Mouse (Mus musculus): ENCODE measurements around the gene Ryr2. TPM values are rescaled to one million over a fixed set of nuclear protein-coding genes. Genes with fewer than 3 reads are reported as not detected.

The Ryr2 gene
- total RNA-seq, 2 experiments from 2014 or later: 170 to 177 TPM

DNA sequence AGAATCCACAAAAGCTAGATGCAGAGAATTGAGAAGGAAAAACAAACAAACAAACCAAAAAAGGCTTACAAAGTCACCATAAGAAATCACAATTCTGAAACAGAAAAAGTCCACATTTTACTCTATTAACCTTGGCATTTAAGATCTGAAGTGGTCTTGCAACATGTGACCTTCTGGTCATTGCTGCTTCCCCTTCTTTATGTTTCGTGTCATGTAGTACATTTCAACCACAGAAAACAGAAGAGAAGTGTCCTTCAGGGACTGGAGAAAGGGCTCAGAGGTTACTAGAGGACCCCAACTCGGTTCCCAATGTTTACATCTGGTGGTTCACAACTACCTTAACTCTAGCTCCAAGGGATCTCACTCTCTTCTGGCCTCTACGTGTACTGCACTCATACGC lies 59.7 kb downstream of the Ryr2 start:
- intact Hi-C loops (cut with DNase I): loop anchor here (5.0 kb wide), 1 partner anchor 35 kb away; no protein-coding TSS in a partner anchor
- no peak for DNase-seq (ENCODE audit: low spot score in 2 of 2)

DNA sequence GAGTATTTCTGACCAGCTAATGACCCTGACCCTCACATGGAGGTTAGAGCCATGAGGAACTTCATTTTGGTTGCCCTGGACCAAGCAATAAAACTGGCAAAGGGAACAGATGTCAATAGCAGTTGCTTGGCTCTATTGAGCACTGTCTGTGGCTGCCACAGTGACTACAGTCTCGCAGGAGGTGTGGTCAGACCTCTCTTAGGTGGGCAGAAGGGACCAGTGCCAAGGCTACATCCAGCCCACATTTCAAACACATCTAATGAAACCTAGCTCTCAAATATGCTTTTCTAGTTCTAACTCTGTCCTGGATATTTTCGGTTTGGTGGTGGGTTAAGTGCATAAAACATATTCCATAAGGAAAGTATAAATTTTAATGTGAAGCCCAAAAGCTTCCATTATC lies 62.0 kb downstream of the Ryr2 start:
- intact Hi-C loops (cut with DNase I): loop anchor here (5.0 kb wide), 1 partner anchor 32 kb away; no protein-coding TSS in a partner anchor
- DNase-seq (ENCODE audit: low spot score in 2 of 2): peak in 1 of 2 experiments; percentile 78

DNA sequence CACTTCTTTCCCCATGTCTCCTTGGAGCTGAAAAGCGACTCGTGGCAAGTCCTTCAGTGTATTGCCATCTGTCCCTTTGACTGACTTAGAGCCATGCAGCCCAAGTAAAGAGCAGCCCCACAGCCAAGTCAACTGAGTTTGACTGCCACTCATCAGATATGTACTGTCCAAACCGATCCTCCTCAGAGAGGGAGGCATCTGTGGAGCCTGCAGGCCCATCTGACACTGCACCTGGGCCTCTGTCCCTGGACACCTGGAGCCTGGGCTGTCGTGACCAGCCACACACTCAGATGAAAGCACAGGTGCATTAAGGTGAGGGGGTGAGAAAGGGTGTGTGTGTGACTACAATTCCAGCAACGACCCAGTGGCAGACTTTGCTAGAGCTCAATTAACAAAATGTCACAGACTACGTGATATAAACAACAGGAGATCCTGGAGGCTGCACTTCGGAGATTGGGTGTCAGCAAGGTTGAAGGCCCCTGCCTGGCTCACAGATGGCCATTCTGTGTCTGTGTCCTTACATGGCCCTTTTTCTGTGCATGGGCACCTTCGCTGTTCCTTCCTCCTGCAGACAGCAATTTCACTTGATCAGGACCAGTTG lies 63.8 kb downstream of the Ryr2 start:
- intact Hi-C loops (cut with DNase I): no loop called here
- DNase-seq (ENCODE audit: low spot score in 2 of 2): no peak

DNA sequence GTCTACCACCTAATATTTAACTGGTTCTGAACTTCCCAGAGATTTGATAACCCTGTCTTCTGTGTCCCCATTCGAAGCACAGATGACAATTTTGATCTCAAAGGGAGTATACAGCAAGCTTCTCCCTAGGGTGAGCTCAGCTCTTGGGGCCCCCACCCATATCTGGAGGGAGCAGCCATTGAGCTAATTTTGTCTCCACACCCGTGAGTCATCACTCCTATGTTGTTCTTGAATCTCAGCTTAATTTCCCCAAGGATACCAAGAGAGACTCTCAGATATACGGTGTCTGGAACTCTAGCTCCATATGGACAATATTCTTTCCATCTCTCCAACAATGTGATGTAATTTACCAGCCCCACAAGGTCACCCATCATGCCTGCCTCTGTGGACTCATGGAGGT lies 66.8 kb downstream of the Ryr2 start:
- DNase-seq (ENCODE audit: low spot score in 2 of 2): peak in 1 of 2 experiments; percentile 90
- intact Hi-C loops (cut with DNase I): no loop called here

DNA sequence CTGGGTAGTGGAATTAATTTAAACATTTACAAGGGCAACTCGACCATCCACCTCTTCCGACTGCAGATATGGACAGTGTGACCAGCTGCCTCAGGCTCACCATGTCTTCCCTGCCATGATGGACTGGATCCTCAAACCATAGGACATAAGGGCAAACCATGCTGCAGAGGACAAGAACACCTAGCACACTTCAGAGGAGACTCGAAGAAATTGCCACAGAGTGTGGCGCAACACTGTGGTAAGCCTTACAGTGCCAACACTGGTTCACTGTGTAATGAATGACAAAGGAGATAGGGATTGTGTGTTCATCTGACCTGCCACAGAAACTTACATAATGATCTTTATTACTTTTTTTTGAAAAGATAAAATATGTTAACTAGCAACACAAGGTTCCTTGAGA lies 68.1 kb downstream of the Ryr2 start:
- no peak for DNase-seq (ENCODE audit: low spot score in 2 of 2)
- intact Hi-C loops (cut with DNase I): no loop called here

DNA sequence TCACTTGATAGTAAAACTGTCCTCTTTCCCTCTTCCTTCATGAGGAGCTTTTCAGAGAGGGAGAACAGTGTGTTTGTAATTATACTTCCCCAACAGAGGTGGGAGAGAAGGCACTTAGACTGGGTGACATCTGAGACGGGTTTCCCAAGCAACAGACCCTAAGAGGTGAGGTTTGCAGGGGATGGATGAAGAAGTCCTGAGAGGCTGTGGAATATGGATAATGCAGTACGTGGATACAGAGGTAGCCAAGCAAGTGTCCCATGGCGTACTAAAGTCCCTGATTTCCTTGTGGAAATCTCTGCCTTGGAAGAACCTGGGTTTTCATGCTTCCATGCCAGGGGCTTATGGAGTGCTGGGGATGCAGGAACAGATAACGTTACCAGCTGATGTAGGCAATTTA lies 69.5 kb downstream of the Ryr2 start:
- intact Hi-C loops (cut with DNase I): no loop called here

DNA sequence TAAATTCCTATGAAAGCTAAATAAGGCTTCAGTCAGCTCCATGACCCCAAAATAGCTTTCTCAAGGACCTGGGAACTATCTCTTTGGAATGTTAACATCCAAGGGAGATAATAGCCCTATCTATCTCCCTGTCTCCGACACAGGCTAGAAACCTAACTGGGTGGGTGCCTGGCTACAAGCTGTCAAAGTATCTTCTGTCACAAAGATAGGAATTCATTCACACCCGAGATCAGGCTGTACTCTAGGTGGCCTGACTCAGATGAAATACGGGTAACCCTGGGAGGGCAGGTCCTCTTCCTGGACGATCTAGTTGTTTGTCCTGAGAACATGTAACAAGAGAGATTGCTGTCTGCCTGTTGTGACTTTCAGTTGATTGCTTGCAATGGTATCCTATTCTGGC lies 69.9 kb downstream of the Ryr2 start:
- no peak for DNase-seq (ENCODE audit: low spot score in 2 of 2)
- intact Hi-C loops (cut with DNase I): no loop called here

More for the DNA sequence above, 69.5 kb downstream of the Ryr2 start:
- DNase-seq (ENCODE audit: low spot score in 2 of 2): no peak

DNA sequence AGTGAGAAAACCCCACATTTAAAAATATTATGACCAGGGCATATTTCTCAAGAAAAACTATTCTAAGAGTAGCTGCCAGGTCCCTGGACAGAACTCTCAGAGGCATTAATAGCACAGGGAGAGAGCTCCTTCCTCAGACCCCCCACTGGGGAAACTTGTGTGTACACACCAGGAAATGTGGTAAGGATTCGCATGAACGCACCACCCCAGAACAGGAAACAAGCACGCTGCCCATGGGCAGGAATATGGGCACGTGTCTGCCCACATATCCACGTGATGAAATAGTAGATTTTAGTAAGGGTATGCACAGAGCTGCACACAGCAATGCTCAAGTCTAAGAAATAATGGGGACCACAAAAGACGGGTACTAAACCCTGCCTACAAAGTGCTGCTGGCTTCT lies 72.8 kb downstream of the Ryr2 start:
- intact Hi-C loops (cut with DNase I): no loop called here
- DNase-seq (ENCODE audit: low spot score in 2 of 2): no peak

DNA sequence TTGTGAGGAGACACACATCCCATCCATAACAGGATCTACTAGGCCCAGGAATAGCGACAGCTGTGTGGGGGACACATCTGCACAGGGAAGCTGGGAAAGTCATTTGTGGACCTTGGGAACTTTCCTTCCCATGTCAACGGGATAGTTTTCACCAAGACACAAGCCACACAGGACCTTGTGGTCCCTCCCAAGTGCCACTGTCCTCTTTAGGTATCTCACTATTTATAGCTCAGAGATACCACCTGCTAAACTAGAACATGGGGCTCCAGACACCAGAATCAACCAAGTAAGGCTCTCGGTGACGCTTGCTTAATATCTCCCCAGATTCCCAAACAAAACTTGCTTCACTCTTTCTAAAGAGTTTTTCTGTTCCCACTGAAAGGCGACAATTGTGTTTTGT lies 73.5 kb downstream of the Ryr2 start:
- DNase-seq (ENCODE audit: low spot score in 2 of 2): no peak
- intact Hi-C loops (cut with DNase I): no loop called here

DNA sequence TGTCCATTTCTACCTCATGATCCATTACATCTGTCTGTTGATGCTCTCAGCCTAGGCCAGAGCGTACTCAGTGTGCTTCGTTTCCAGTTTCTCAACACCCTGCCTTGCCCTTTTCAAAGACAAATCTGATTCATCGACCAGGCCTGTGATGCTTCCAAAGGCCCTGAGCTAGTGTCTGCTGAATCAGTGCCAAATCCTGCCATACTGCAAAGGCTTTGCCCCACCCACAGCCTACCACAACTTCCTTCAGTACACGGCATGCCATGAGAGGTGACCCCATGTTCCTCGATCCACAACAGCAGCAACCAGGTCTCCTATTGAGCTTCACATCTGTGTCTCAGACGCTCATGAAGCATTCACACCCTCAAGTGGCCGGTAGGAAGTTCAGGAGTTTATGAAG lies 76.9 kb downstream of the Ryr2 start:
- intact Hi-C loops (cut with DNase I): no loop called here
- DNase-seq (ENCODE audit: low spot score in 2 of 2): no peak

DNA sequence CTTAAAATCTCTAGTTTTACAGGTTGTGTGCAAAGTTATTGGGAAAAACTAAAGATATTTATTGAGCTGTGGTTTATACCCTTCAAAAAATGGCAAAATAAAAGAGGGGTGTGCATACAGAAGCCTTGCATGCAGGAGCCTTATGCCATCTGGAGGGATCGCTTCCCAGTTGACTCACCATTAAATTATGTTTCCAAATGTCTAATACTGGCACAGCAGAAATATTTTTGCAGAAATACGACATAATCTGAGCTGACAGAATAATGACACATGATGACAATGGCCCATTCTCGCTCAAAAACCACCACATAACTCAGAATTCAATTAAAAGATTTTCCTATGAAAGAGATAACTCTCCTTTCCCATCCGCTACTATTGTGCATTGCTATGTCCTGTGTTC lies 77.4 kb downstream of the Ryr2 start:
- no peak for DNase-seq (ENCODE audit: low spot score in 2 of 2)
- intact Hi-C loops (cut with DNase I): no loop called here

DNA sequence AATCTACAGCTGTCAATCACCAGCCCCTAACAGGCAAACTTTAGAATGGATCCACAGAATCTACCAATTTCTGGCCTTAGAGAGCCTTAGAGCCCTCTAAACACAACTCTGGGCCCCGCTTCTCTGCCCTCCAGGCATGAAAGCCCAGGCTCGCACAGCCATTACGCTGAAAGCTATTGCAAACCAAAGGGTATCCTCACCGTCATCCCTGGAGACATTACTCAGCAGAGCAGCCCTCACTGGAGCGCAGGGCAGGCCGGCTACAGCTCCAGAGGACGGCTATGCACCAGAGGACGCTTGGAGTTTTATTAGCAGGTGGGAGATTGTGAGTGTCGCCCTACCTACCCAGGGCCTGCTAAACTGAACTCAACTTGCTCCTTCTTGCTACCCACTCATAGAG lies 88.7 kb downstream of the Ryr2 start:
- intact Hi-C loops (cut with DNase I): no loop called here

DNA sequence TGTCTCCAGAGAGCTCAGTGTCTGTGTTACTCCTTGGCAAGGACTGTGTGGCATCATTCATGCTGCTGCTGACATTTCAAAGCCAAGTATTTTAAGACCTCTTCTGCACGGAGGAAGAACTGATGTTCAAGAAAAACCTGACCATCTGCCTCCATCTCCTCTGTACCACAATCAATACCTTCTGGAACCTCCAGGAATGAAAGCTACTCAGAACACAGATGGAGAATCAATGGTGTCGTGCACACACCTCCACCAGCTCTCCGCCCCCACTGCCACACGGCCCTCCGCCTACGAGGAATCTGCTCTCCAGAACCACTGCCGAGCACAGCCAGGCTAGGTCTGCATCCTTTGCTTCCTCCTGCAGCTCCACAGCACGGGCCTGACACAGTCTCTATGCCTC lies 92.8 kb downstream of the Ryr2 start:
- intact Hi-C loops (cut with DNase I): loop anchor here (2.0 to 5.0 kb wide), 3 partner anchors 33 to 153 kb away; partner anchors contain the start of gene Ryr2
- peak; percentile 71 to 95 for DNase-seq (ENCODE audit: low spot score in 2 of 2)

More for the DNA sequence above, 88.7 kb downstream of the Ryr2 start:
- no peak for DNase-seq (ENCODE audit: low spot score in 2 of 2)

DNA sequence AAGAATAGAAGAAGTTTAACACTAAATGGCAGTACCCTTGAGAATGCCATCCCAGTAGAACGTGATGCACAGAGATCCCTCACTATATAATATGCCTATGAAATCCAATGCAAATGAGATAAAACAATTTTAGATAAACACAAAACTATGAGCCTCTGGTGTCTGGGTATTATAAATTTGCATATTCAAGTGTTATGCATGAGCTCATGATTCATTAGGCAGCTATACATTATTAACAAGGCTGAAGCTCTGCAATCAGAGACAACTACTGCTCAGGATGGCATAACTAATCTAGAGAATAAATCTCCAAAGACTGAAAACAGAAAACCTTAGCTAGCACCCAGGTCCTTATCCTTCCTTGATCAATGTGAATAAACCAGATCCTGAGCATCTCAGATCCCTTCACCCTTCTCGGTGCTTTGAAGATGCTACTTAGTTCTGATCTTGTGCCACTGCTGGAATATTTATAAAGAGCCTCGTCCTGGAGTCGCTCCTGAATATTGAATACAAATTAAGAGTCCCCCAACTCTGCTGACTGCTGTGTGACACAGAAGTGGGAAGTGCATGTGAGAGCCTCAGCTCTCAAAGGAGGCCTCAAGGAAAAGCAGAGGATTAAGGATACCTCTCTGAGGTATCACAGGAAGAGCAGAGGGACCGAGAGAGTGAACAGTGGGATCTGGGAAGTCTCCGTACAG lies 97.6 kb downstream of the Ryr2 start:
- DNase-seq (ENCODE audit: low spot score in 2 of 2): no peak
- intact Hi-C loops (cut with DNase I): no loop called here

DNA sequence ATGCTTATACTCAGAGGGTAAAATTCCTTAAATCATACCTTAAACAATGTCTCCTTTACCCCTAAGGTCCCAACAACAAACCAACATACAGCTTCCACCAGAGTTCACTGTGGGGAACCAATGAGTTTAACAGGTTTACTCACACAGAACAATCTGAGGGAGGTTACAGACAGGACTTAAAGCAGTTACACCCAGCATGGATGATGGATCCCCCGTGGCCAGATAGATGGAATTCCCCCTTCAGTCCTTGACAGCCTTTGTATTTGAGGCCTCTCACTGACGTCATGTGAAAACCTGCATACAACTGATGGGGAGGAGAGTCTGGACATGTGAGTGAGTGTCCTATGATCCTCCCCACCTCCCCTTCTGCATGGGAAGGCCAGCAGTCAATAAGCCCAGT lies 99.2 kb downstream of the Ryr2 start:
- intact Hi-C loops (cut with DNase I): no loop called here
- no peak for DNase-seq (ENCODE audit: low spot score in 2 of 2)

DNA sequence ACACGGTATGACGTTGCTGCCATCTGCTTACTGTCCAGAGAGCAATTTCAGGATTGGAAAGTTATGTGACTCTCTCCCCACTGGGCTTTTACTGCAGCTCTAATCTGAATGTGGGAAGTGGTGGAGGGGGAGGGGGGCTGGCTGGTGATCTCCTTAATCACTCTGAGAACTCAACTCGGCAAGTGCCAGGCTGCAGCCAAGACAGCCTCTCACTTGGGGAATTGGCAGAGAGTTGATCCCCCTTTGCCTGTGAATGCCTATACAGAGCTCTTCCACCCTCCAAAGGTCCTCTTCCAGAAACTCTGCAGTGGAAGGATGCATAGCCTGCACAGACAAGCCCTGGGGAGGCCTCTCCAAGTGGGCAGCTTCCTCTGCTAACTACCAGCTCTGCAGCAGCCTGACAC lies 104.9 kb downstream of the Ryr2 start:
- intact Hi-C loops (cut with DNase I): no loop called here
- peak in 1 of 2 experiments; percentile 69 for DNase-seq (ENCODE audit: low spot score in 2 of 2)

DNA sequence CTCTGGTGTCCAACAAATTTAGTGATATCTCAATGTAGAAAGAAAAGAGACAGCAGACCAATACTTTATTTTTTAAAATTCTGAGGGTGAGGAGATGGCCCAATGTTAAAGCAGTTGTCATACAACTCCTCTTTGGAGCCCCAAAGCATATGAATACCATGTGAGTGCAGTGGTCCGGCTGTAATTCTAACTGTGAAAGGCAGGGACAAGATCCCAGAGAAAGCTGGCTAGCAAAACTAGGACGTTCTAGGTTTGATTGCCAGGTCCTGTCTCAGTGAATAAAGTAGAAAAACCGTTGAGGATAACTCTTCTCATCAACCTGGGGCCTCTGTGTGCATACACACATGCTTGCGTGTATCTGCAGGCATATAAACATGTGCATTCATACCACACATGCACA lies 106.9 kb downstream of the Ryr2 start:
- intact Hi-C loops (cut with DNase I): no loop called here
- no peak for DNase-seq (ENCODE audit: low spot score in 2 of 2)

DNA sequence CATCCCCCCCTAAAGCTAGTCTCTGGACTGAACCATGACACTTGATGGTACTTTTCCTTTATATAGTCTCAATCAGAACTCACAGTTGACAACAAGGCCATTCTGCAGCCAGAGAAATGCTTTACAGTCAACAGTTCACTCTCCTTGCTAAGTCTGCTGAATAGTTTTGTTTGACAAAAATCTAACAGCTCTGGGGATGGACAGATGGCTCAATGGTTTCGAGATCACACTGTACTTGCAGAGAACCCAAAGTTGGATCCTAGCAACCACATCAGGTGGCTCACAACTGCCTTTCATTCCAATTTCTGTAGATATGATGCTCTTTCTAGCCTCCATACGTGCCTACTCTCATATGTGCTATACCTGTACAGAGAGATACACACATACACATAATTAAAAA lies 109.4 kb downstream of the Ryr2 start:
- intact Hi-C loops (cut with DNase I): no loop called here
- no peak for DNase-seq (ENCODE audit: low spot score in 2 of 2)

DNA sequence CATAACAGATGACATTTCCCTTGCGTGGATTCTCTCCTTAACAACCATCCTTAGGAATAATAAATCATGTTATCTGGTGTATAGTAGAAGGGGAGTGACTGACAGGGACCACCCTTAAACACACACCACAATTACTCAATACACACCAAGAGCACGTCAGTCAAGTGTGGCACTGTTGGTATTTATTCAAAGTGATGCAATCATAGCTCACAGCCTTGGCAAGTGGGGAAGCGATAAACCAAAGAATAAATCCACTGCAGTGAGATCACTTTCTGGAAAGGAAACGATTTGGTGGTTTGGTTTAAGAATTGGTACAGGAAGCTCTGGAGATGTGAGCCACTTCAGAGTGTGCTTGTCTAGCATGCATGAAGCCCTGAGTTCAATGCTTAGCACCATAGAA lies 119.2 kb downstream of the Ryr2 start:
- no peak for DNase-seq (ENCODE audit: low spot score in 2 of 2)
- intact Hi-C loops (cut with DNase I): no loop called here

DNA sequence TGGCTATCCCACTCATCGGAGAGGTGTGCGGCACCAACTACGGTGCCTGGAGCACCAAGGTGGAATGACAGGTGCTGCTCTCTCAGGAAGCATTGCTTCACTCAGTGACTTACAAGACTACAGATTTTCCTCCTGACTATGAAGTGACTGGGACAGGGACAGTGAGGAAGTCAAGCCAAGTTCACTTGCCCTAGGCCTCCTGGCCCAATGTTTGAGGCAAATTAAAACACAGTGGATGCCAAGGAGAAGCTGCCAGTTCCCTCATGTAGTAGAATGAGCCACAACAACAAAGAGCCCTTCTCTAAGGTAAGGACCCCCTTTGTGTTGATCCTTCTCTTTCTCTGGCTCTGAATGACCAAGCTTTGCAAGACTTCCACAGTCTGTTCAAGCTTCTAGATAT lies 121.7 kb downstream of the Ryr2 start:
- intact Hi-C loops (cut with DNase I): no loop called here
- DNase-seq (ENCODE audit: low spot score in 2 of 2): no peak

DNA sequence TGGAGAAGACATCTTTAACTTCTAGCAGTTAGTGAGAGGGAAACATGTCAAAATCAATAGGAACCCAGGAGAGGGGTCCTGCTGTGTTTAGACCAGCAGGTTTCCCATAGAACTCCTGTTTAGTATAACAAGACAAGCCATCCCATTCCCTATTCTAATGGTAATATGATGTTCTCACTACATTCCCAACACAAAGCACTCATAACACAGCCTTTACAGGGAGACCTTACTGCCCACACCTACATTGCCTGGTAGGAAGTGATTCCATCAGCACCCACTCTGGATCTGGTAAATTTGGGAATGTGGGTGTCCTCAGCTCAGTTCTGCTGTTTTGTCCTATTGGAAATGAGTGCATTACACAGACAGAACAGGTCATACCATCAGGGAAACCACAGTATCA lies 127.7 kb downstream of the Ryr2 start:
- DNase-seq (ENCODE audit: low spot score in 2 of 2): peak in 1 of 2 experiments; percentile 39
- intact Hi-C loops (cut with DNase I): no loop called here

DNA sequence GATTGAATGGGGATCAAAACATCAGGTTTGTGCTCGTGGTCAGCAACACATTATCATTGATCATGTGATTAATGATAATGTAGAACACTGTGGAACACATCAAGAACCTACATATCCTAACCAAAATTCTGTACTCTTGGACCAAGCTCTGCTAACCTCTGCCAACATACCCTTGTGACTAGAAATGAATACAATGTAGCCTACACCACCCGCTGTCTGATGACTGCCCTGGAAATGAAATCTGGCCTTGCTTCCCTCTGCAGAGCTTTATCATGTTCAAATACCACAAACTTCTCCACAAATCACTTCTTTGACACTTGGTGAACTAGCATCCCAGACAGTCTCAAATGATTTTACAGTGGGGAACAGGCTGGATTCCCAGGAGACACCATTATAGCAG lies 128.4 kb downstream of the Ryr2 start:
- intact Hi-C loops (cut with DNase I): no loop called here
- DNase-seq (ENCODE audit: low spot score in 2 of 2): no peak
